Mouse (Mus musculus): ENCODE data around the gene D930007J09Rik. TPM values are rescaled to one million over a fixed set of nuclear protein-coding genes. Genes with fewer than 3 reads are reported as not detected.

The D930007J09Rik gene
- total and polyA plus RNA-seq, 3 experiments = 10.4 TPM; not detected in 2

- H3K4me3 ChIP-seq (ENCODE audit: control insufficient read depth in 1 of 2, insufficient read depth in 1 of 2, low read depth in 2 of 2, low read length in 2 of 2) = no peak overlapping the region
- H3K27me3 ChIP-seq (ENCODE audit: control insufficient read depth in 1 of 2, insufficient read depth in 2 of 2, low read length in 2 of 2) = no peaks in the 10 kb centered on the region
- no peak overlapping the region for H3K27ac ChIP-seq (ENCODE audit: control insufficient read depth, low read depth, low read length)
- no peak for DNase-seq (ENCODE audit: low read depth, low spot score)
- H3K36me3 ChIP-seq (ENCODE audit: control insufficient read depth in 1 of 2, insufficient read depth in 2 of 2, low read length in 2 of 2) = peaks cover 0 to 5% of the 10 kb centered on the region in 2 experiments; a peak in 2 of 4 replicates
- no peak overlapping the region for H3K9ac ChIP-seq (ENCODE audit: control insufficient read depth, low read depth, low read length, poor library complexity, severe bottlenecking)
- no peaks in the 10 kb centered on the region for H3K79me2 ChIP-seq (ENCODE audit: control insufficient read depth, insufficient read depth, low read length, poor library complexity)
- no peaks in the 10 kb centered on the region for H3K4me1 ChIP-seq (ENCODE audit: control insufficient read depth in 1 of 2, insufficient read depth in 2 of 2, low read length in 2 of 2)
- TF ChIP-seq MXI1 (IDR thresholded peaks at IDR 0.05; ENCODE audit: low read depth, low read length) (no peak), EP300 (IDR thresholded peaks at IDR 0.05; ENCODE audit: low read depth in 1 of 2, low read length in 2 of 2) (no peak), RAD21 (IDR thresholded peaks at IDR 0.05; ENCODE audit: low read depth, low read length) (no peak), RCOR1 (IDR thresholded peaks at IDR 0.05; ENCODE audit: low read depth, low read length) (no peak), POLR2A (IDR thresholded peaks at IDR 0.05; ENCODE audit: control insufficient read depth in 1 of 2, insufficient read depth in 1 of 2, low read depth in 1 of 2, low read length in 2 of 2, poor library complexity in 1 of 2) (no peak), GABPA (IDR thresholded peaks at IDR 0.05; ENCODE audit: low read depth, low read length) (no peak), CHD1 (IDR thresholded peaks at IDR 0.05; ENCODE audit: low read depth, low read length) (no peak), ELF1 (IDR thresholded peaks at IDR 0.05; ENCODE audit: low read depth, low read length) (no peak)
- H3K9me3 ChIP-seq (replicated peaks; ENCODE audit: insufficient read depth, low read length) = no peaks in the 10 kb centered on the region
These were observed 19.0 kb upstream of the D930007J09Rik start for GRCm38 (mm10) chr13:32821671-32822070.

DNA sequence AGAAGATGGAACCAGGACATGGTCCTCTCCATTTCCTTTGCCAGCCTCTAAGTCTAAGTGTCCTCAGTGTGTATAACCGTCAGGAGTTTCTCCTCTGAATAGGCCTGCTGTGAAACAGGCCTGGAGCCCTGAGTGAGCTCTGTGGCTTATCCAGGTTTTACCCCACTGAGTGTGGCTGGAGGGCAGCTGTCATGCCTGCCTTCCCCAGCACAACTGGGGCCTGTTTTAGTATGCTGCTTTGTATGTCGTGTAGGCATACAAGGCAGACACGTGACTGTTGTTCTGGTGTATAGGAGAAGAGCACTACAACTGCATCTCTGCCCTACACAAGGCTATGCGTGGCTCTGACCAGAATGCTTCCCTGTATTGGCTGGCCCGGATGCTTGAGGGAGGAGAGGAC is 17.3 kb upstream of the D930007J09Rik start:
- no peak for TF ChIP-seq POLR2AphosphoS5 (IDR thresholded peaks at IDR 0.05; ENCODE audit: borderline replicate concordance, low read depth, low read length)
- Histone ChIP-seq H3K27me3 (ENCODE audit: control insufficient read depth in 1 of 2, insufficient read depth in 2 of 2, low read length in 2 of 2) (no peaks in the 10 kb centered on the region), H3K9me3 (replicated peaks; ENCODE audit: insufficient read depth, low read length) (no peaks in the 10 kb centered on the region), H3K27ac (ENCODE audit: control insufficient read depth, low read depth, low read length) (no peak overlapping the region), H3K4me3 (ENCODE audit: control insufficient read depth in 1 of 2, insufficient read depth in 1 of 2, low read depth in 2 of 2, low read length in 2 of 2) (no peak overlapping the region), H3K79me2 (ENCODE audit: control insufficient read depth, insufficient read depth, low read length, poor library complexity) (no peaks in the 10 kb centered on the region), H3K36me3 (ENCODE audit: control insufficient read depth in 1 of 2, insufficient read depth in 2 of 2, low read length in 2 of 2) (peaks cover 0 to 7% of the 10 kb centered on the region in 2 experiments; a peak in 2 of 4 replicates), H3K4me1 (ENCODE audit: control insufficient read depth in 1 of 2, insufficient read depth in 2 of 2, low read length in 2 of 2) (no peaks in the 10 kb centered on the region), H3K9ac (ENCODE audit: control insufficient read depth, low read depth, low read length, poor library complexity, severe bottlenecking) (no peak overlapping the region)
- no peak for DNase-seq (ENCODE audit: low read depth, low spot score)

GRCm38 (mm10) chr13:32819241-32819640 is 16.6 kb upstream of the D930007J09Rik start:
- H3K27ac ChIP-seq (ENCODE audit: control insufficient read depth, low read depth, low read length) = no peak overlapping the region
- H3K79me2 ChIP-seq (ENCODE audit: control insufficient read depth, insufficient read depth, low read length, poor library complexity) = no peaks in the 10 kb centered on the region
- TF ChIP-seq JUND (IDR thresholded peaks at IDR 0.05; ENCODE audit: low read depth, low read length) = no peak
- TF ChIP-seq MYB (IDR thresholded peaks at IDR 0.05; ENCODE audit: low read depth, low read length) = no peak
- TF ChIP-seq NELFE (IDR thresholded peaks at IDR 0.05; ENCODE audit: low read depth, low read length) = no peak
- no peak for TF ChIP-seq MXI1 (IDR thresholded peaks at IDR 0.05; ENCODE audit: low read depth, low read length)
- no peak for TF ChIP-seq MAX (IDR thresholded peaks at IDR 0.05; ENCODE audit: low read length)
- no peak for TF ChIP-seq ZNF384 (IDR thresholded peaks at IDR 0.05; ENCODE audit: low read depth, low read length)
- TF ChIP-seq KAT2A (conservative IDR thresholded peaks at IDR 0.05; ENCODE audit: low read depth, low read length) = no peak
- TF ChIP-seq ELF1 (IDR thresholded peaks at IDR 0.05; ENCODE audit: low read depth, low read length) = no peak
- TF ChIP-seq MEF2A (IDR thresholded peaks at IDR 0.05; ENCODE audit: extremely low read depth, insufficient replicate concordance, low read depth, low read length, poor library complexity, severe bottlenecking) = no peak
- TF ChIP-seq NRF1 (IDR thresholded peaks at IDR 0.05; ENCODE audit: insufficient read depth, low read depth, low read length, poor library complexity, severe bottlenecking) = no peak
- no peak for TF ChIP-seq ZC3H11A (IDR thresholded peaks at IDR 0.05; ENCODE audit: low read depth, low read length)
- no peak for TF ChIP-seq E2F4 (IDR thresholded peaks at IDR 0.05; ENCODE audit: borderline replicate concordance, low read depth, low read length)
- TF ChIP-seq POLR2A (IDR thresholded peaks at IDR 0.05; ENCODE audit: control insufficient read depth in 1 of 2, insufficient read depth in 1 of 2, low read depth in 1 of 2, low read length in 2 of 2, poor library complexity in 1 of 2) = no peak
- TF ChIP-seq CHD2 (IDR thresholded peaks at IDR 0.05; ENCODE audit: low read length) = no peak
- TF ChIP-seq MAZ (IDR thresholded peaks at IDR 0.05; ENCODE audit: low read depth, low read length) = no peak
- DNase-seq (ENCODE audit: low read depth, low spot score) = no peak
- no peaks in the 10 kb centered on the region for H3K4me1 ChIP-seq (ENCODE audit: control insufficient read depth in 1 of 2, insufficient read depth in 2 of 2, low read length in 2 of 2)
- H3K9me3 ChIP-seq (replicated peaks; ENCODE audit: insufficient read depth, low read length) = no peaks in the 10 kb centered on the region
- no peak overlapping the region for H3K9ac ChIP-seq (ENCODE audit: control insufficient read depth, low read depth, low read length, poor library complexity, severe bottlenecking)
- H3K27me3 ChIP-seq (ENCODE audit: control insufficient read depth in 1 of 2, insufficient read depth in 2 of 2, low read length in 2 of 2) = no peaks in the 10 kb centered on the region
- peaks cover 0 to 11% of the 10 kb centered on the region in 2 experiments; a peak in 2 of 4 replicates for H3K36me3 ChIP-seq (ENCODE audit: control insufficient read depth in 1 of 2, insufficient read depth in 2 of 2, low read length in 2 of 2)
- no peak overlapping the region for H3K4me3 ChIP-seq (ENCODE audit: control insufficient read depth in 1 of 2, insufficient read depth in 1 of 2, low read depth in 2 of 2, low read length in 2 of 2)
